Mouse (Mus musculus): ENCODE results near the gene Slit2. TPM values are rescaled to one million over a fixed set of nuclear protein-coding genes. Genes with fewer than 3 reads are reported as not detected.
A peak's percentile ranks its signal among the peaks of the same experiment; 100 is the strongest.

Slit2 gene
- polyA plus RNA-seq, 1 experiment, result 4.9 TPM

GRCm38 (mm10) chr5:47985901-47986670 lies 3.1 kb downstream of the Slit2 start:
- Histone ChIP-seq H3K27me3 (ENCODE audit: control insufficient read depth, insufficient read depth, insufficient read length) (no peaks in the 10 kb centered on the region), H3K79me2 (ENCODE audit: control insufficient read depth, insufficient read depth) (no peaks in the 10 kb centered on the region), H3K79me3 (ENCODE audit: low read depth) (no peaks in the 10 kb centered on the region)

GRCm38 (mm10) chr5:47990926-47991325 lies 8.0 kb downstream of the Slit2 start:
- no peak overlapping the region for H3K4me3 ChIP-seq (ENCODE audit: insufficient read depth, poor library complexity, severe bottlenecking)
- H3K27me3 ChIP-seq (ENCODE audit: control insufficient read depth, insufficient read depth, insufficient read length), result no peaks in the 10 kb centered on the region
- H3K79me2 ChIP-seq (ENCODE audit: control insufficient read depth, insufficient read depth), result no peaks in the 10 kb centered on the region
- H3ac ChIP-seq (ENCODE audit: control insufficient read depth, insufficient read length, low read depth), result no peak overlapping the region
- H3K79me3 ChIP-seq (ENCODE audit: low read depth), result no peaks in the 10 kb centered on the region
- H3K36me3 ChIP-seq (ENCODE audit: control insufficient read depth, insufficient read depth), result no peaks in the 10 kb centered on the region
- TF ChIP-seq MYOD1 (IDR thresholded peaks at IDR 0.05; ENCODE audit: control insufficient read depth, insufficient read length, low read depth) (no peak), FOSL1 (IDR thresholded peaks at IDR 0.05; ENCODE audit: insufficient read depth, low read length, poor library complexity, severe bottlenecking) (no peak), MYOG (IDR thresholded peaks at IDR 0.05; ENCODE audit: control insufficient read depth, extremely low read depth, insufficient read length) (no peak), USF1 (IDR thresholded peaks at IDR 0.05; ENCODE audit: low read depth) (no peak), MAX (IDR thresholded peaks at IDR 0.05) (no peak), CEBPB (IDR thresholded peaks at IDR 0.05; ENCODE audit: low read depth) (no peak), CTCF (IDR thresholded peaks at IDR 0.05; ENCODE audit: control insufficient read depth, insufficient read depth, insufficient read length) (no peak)

More at GRCm38 (mm10) chr5:47985901-47986670, 3.1 kb downstream of the Slit2 start:
- no peaks in the 10 kb centered on the region for H3K36me3 ChIP-seq (ENCODE audit: control insufficient read depth, insufficient read depth)
- no peak overlapping the region for H3ac ChIP-seq (ENCODE audit: control insufficient read depth, insufficient read length, low read depth)
- TF ChIP-seq MAX (IDR thresholded peaks at IDR 0.05) (no peak), MYOD1 (IDR thresholded peaks at IDR 0.05; ENCODE audit: control insufficient read depth, insufficient read length, low read depth) (no peak), MYOG (IDR thresholded peaks at IDR 0.05; ENCODE audit: control insufficient read depth, extremely low read depth, insufficient read length) (no peak), CTCF (IDR thresholded peaks at IDR 0.05; ENCODE audit: control insufficient read depth, insufficient read depth, insufficient read length) (no peak), FOSL1 (IDR thresholded peaks at IDR 0.05; ENCODE audit: insufficient read depth, low read length, poor library complexity, severe bottlenecking) (no peak), CEBPB (IDR thresholded peaks at IDR 0.05; ENCODE audit: low read depth) (no peak), USF1 (IDR thresholded peaks at IDR 0.05; ENCODE audit: low read depth) (no peak)
- no peak overlapping the region for H3K4me3 ChIP-seq (ENCODE audit: insufficient read depth, poor library complexity, severe bottlenecking)

- Histone ChIP-seq H3K27me3 (ENCODE audit: control insufficient read depth, insufficient read depth, insufficient read length) (no peaks in the 10 kb centered on the region), H3ac (ENCODE audit: control insufficient read depth, insufficient read length, low read depth) (no peak overlapping the region), H3K79me3 (ENCODE audit: low read depth) (no peaks in the 10 kb centered on the region), H3K79me2 (ENCODE audit: control insufficient read depth, insufficient read depth) (no peaks in the 10 kb centered on the region), H3K36me3 (ENCODE audit: control insufficient read depth, insufficient read depth) (no peaks in the 10 kb centered on the region), H3K4me3 (ENCODE audit: insufficient read depth, poor library complexity, severe bottlenecking) (no peak overlapping the region)
- TF ChIP-seq MAX (IDR thresholded peaks at IDR 0.05) (no peak), MYOD1 (IDR thresholded peaks at IDR 0.05; ENCODE audit: control insufficient read depth, insufficient read length, low read depth) (peak; percentile 35), CTCF (IDR thresholded peaks at IDR 0.05; ENCODE audit: control insufficient read depth, insufficient read depth, insufficient read length) (no peak)
Measured at GRCm38 (mm10) chr5:48003708-48004415, 20.9 kb downstream of the Slit2 start.

GRCm38 (mm10) chr5:48005533-48005932 lies 22.6 kb downstream of the Slit2 start:
- no peaks in the 10 kb centered on the region for H3K79me2 ChIP-seq (ENCODE audit: control insufficient read depth, insufficient read depth)
- H3K4me3 ChIP-seq (ENCODE audit: insufficient read depth, poor library complexity, severe bottlenecking), result no peak overlapping the region
- no peaks in the 10 kb centered on the region for H3K36me3 ChIP-seq (ENCODE audit: control insufficient read depth, insufficient read depth)
- no peak overlapping the region for H3ac ChIP-seq (ENCODE audit: control insufficient read depth, insufficient read length, low read depth)
- no peak for TF ChIP-seq MYOG (IDR thresholded peaks at IDR 0.05; ENCODE audit: control insufficient read depth, extremely low read depth, insufficient read length)
- no peak for TF ChIP-seq CTCF (IDR thresholded peaks at IDR 0.05; ENCODE audit: control insufficient read depth, insufficient read depth, insufficient read length)
- no peak for TF ChIP-seq FOSL1 (IDR thresholded peaks at IDR 0.05; ENCODE audit: insufficient read depth, low read length, poor library complexity, severe bottlenecking)
- TF ChIP-seq CEBPB (IDR thresholded peaks at IDR 0.05; ENCODE audit: low read depth), result no peak
- TF ChIP-seq MAX (IDR thresholded peaks at IDR 0.05), result no peak
- no peak for TF ChIP-seq MYOD1 (IDR thresholded peaks at IDR 0.05; ENCODE audit: control insufficient read depth, insufficient read length, low read depth)
- TF ChIP-seq USF1 (IDR thresholded peaks at IDR 0.05; ENCODE audit: low read depth), result no peak
- no peaks in the 10 kb centered on the region for H3K27me3 ChIP-seq (ENCODE audit: control insufficient read depth, insufficient read depth, insufficient read length)
- no peaks in the 10 kb centered on the region for H3K79me3 ChIP-seq (ENCODE audit: low read depth)

GRCm38 (mm10) chr5:48006059-48006458 lies 23.1 kb downstream of the Slit2 start:
- no peaks in the 10 kb centered on the region for H3K27me3 ChIP-seq (ENCODE audit: control insufficient read depth, insufficient read depth, insufficient read length)
- H3K79me2 ChIP-seq (ENCODE audit: control insufficient read depth, insufficient read depth), result no peaks in the 10 kb centered on the region
- H3K79me3 ChIP-seq (ENCODE audit: low read depth), result no peaks in the 10 kb centered on the region
- no peak overlapping the region for H3K4me3 ChIP-seq (ENCODE audit: insufficient read depth, poor library complexity, severe bottlenecking)
- no peaks in the 10 kb centered on the region for H3K36me3 ChIP-seq (ENCODE audit: control insufficient read depth, insufficient read depth)
- H3ac ChIP-seq (ENCODE audit: control insufficient read depth, insufficient read length, low read depth), result no peak overlapping the region
- TF ChIP-seq MYOG (IDR thresholded peaks at IDR 0.05; ENCODE audit: control insufficient read depth, extremely low read depth, insufficient read length), result no peak
- no peak for TF ChIP-seq FOSL1 (IDR thresholded peaks at IDR 0.05; ENCODE audit: insufficient read depth, low read length, poor library complexity, severe bottlenecking)
- no peak for TF ChIP-seq USF1 (IDR thresholded peaks at IDR 0.05; ENCODE audit: low read depth)
- TF ChIP-seq MYOD1 (IDR thresholded peaks at IDR 0.05; ENCODE audit: control insufficient read depth, insufficient read length, low read depth), result no peak
- TF ChIP-seq CTCF (IDR thresholded peaks at IDR 0.05; ENCODE audit: control insufficient read depth, insufficient read depth, insufficient read length), result no peak
- TF ChIP-seq CEBPB (IDR thresholded peaks at IDR 0.05; ENCODE audit: low read depth), result no peak
- no peak for TF ChIP-seq MAX (IDR thresholded peaks at IDR 0.05)

All from C2C12 (cell line).